Mouse (Mus musculus) urinary bladder, postnatal 4 days (tissue): Measurements from ENCODE around the gene Ppp1r9b.
"Not testable (repeated sequence)": the region's sequence is repeated elsewhere in the genome, so short reads cannot be mapped to it uniquely, and the experiment has no call there.

ENCODE experiments used
- DNase-seq, 2 experiments: peaks; one replicate each; pipeline ENCODE4 v3.0.0; 2021 to 2022; ENCODE audit warnings: low spot score in 2 of 2

Ppp1r9b gene

GRCm38 (mm10) chr11:94990749-94991577 lies at the start of gene Ppp1r9b:
Gene Ppp1r9b, plus strand, starts transcription at chr11:94991035.
- DNase-seq = peak; percentile 88 to 93

GRCm38 (mm10) chr11:94941121-94941520 lies 49.7 kb upstream of the Ppp1r9b start:
- peak in 1 of 2 experiments; percentile 57 for DNase-seq

GRCm38 (mm10) chr11:94941776-94942175 lies 49.1 kb upstream of the Ppp1r9b start:
- peak in 1 of 2 experiments; percentile 58 for DNase-seq

GRCm38 (mm10) chr11:94942282-94943023 lies 48.4 kb upstream of the Ppp1r9b start:
- DNase-seq = peak in 1 of 2 experiments; percentile 60

- no peak for DNase-seq
Observed at GRCm38 (mm10) chr11:94943054-94943453, 47.8 kb upstream of the Ppp1r9b start.

GRCm38 (mm10) chr11:94944295-94944694 lies 46.5 kb upstream of the Ppp1r9b start:
- no peak for DNase-seq

GRCm38 (mm10) chr11:94945236-94945635 lies 45.6 kb upstream of the Ppp1r9b start:
- no peak for DNase-seq

GRCm38 (mm10) chr11:94952169-94952568 lies 38.7 kb upstream of the Ppp1r9b start:
- DNase-seq = no peak

GRCm38 (mm10) chr11:94955103-94955502 lies 35.7 kb upstream of the Ppp1r9b start:
- DNase-seq = no peak

GRCm38 (mm10) chr11:94957693-94958064 lies 33.2 kb upstream of the Ppp1r9b start:
- DNase-seq = peak in 1 of 2 experiments; percentile 61

- peak; percentile 56 to 78 for DNase-seq
Observed at GRCm38 (mm10) chr11:94958065-94958858, 32.6 kb upstream of the Ppp1r9b start.

- no peak for DNase-seq
Observed at GRCm38 (mm10) chr11:94962534-94963101, 28.2 kb upstream of the Ppp1r9b start.

GRCm38 (mm10) chr11:94967419-94967818 lies 23.4 kb upstream of the Ppp1r9b start, which contains the start of gene Hils1:
Gene Hils1, plus strand, starts transcription at chr11:94967593.
- DNase-seq = no peak

- no peak for DNase-seq
Observed at GRCm38 (mm10) chr11:94968187-94968586, 22.6 kb upstream of the Ppp1r9b start.

- DNase-seq = not testable (repeated sequence)
Observed at GRCm38 (mm10) chr11:94969709-94970108, 21.1 kb upstream of the Ppp1r9b start.

GRCm38 (mm10) chr11:94970210-94970943 lies 20.5 kb upstream of the Ppp1r9b start:
- DNase-seq = peak in 1 of 2 experiments; percentile 68

- no peak for DNase-seq
Observed at GRCm38 (mm10) chr11:94971895-94972615, 18.8 kb upstream of the Ppp1r9b start.

- no peak for DNase-seq
Observed at GRCm38 (mm10) chr11:94972887-94973286, 17.9 kb upstream of the Ppp1r9b start.

GRCm38 (mm10) chr11:94973313-94973712 lies 17.5 kb upstream of the Ppp1r9b start:
- no peak for DNase-seq

- no peak for DNase-seq
Observed at GRCm38 (mm10) chr11:94974951-94975350, 15.9 kb upstream of the Ppp1r9b start.
